Mouse (Mus musculus) neural tube, embryonic 11.5 days (tissue): ENCODE data around the gene Stom. TPM values are rescaled to one million over a fixed set of nuclear protein-coding genes. Genes with fewer than 3 reads are reported as not detected.

Experiments used
- ATAC-seq: fragments of 200-750 bp; cut with Nextera tagmentation; 2 replicates; pipeline ENCODE4 v1.8.0; 2017; ENCODE audit warnings: moderate number of reproducible peaks, mild to moderate bottlenecking, moderate TSS enrichment, moderate library complexity; ENCODE audit not compliant: insufficient read depth, low FRiP score, low TSS enrichment
- DNase-seq: peaks from one replicate; pipeline ENCODE4 v3.0.0-alpha.2; 2015; ENCODE audit warnings: low spot score
- H3K27ac ChIP-seq: fragments of 300-500 bp; sonication (generic); 2 replicates; pipeline ENCODE4 v1.5.1; 2014; ENCODE audit warnings: low read depth, mild to moderate bottlenecking, low read length
- H3K27me3 ChIP-seq: fragments of 300-500 bp; sonication (generic); 2 replicates; pipeline ENCODE4 v1.6.1; 2014; ENCODE audit warnings: mild to moderate bottlenecking, low read length, mixed read lengths; ENCODE audit not compliant: control insufficient read depth, insufficient read depth
- H3K36me3 ChIP-seq: fragments of 300-500 bp; sonication (generic); 2 replicates; pipeline ENCODE4 v1.6.1; 2014; ENCODE audit warnings: mild to moderate bottlenecking, low read length, moderate library complexity, mixed read lengths; ENCODE audit not compliant: control insufficient read depth, insufficient read depth
- H3K4me1 ChIP-seq: fragments of 300-500 bp; sonication (generic); 2 replicates; pipeline ENCODE4 v1.6.1; 2014; ENCODE audit warnings: low read length, mixed read lengths; ENCODE audit not compliant: control insufficient read depth, insufficient read depth
- H3K4me2 ChIP-seq: fragments of 300-500 bp; sonication (generic); 2 replicates; pipeline ENCODE4 v1.6.1; 2014; ENCODE audit warnings: low read depth, mild to moderate bottlenecking, moderate library complexity
- H3K4me3 ChIP-seq: fragments of 300-500 bp; sonication (generic); 2 replicates; pipeline ENCODE4 v1.5.1; 2014; ENCODE audit warnings: low read depth, low read length
- H3K9ac ChIP-seq: fragments of 300-500 bp; sonication (generic); 2 replicates; pipeline ENCODE4 v1.6.1; 2014; ENCODE audit warnings: mild to moderate bottlenecking, low read length
- H3K9me3 ChIP-seq: fragments of 300-500 bp; sonication (generic); 2 replicates; pipeline ENCODE4 v1.6.1; 2016; ENCODE audit warnings: low read length; ENCODE audit not compliant: control insufficient read depth
- WGBS: fragments of 180-500 bp; shearing (Covaris S2); extraction: QIAGEN DNeasy Blood & Tissue Kit; methylation state at CpG from one replicate; pipeline ENCODE4 v1.1.7; 2014; 5-methylcytosine and 5-hydroxymethylcytosine counted together
- polyA plus RNA-seq: library from polyadenylated mRNA; unstranded; fragments of >200 nt; fragmentation: Nextera tagmentation; extraction: Ambion mirVana; gene quantifications from 2 replicates; pipeline ENCODE4 v1.2.1, GENCODE M21; 2014

Stom gene
- polyA plus RNA-seq, 1 experiment from 2014 or later, result 15.5 TPM

GRCm38 (mm10) chr2:35271817-35272216 lies 65.0 kb downstream of the Stom start:
- 63% methylated on average over 2 of the region's 2 CpGs for WGBS
- ATAC-seq, result no peak
- DNase-seq, result no peak
- Histone ChIP-seq H3K4me2 (no peak overlapping the region), H3K36me3 (no peaks in the 10 kb centered on the region), H3K27me3 (no peaks in the 10 kb centered on the region), H3K9ac (no peak overlapping the region), H3K27ac (no peak overlapping the region), H3K9me3 (no peaks in the 10 kb centered on the region), H3K4me1 (no peaks in the 10 kb centered on the region), H3K4me3 (no peak overlapping the region)

- ATAC-seq (no peak), DNase-seq (peak; percentile 70)
- Histone ChIP-seq H3K4me3 (no peak overlapping the region), H3K9ac (no peak overlapping the region), H3K4me2 (0 out of 2 replicates have a peak overlapping the region, but pooled peaks have one; percentile 2), H3K4me1 (no peaks in the 10 kb centered on the region), H3K9me3 (no peaks in the 10 kb centered on the region), H3K27ac (no peak overlapping the region), H3K36me3 (no peaks in the 10 kb centered on the region), H3K27me3 (no peaks in the 10 kb centered on the region)
- WGBS, result 11% methylated on average over 10 of the region's 10 CpGs
Observed at GRCm38 (mm10) chr2:35270531-35270984, 66.2 kb downstream of the Stom start.

- no peak for ATAC-seq
- DNase-seq, result no peak
- no peak overlapping the region for H3K4me2 ChIP-seq
- H3K9me3 ChIP-seq, result no peaks in the 10 kb centered on the region
- H3K36me3 ChIP-seq, result no peaks in the 10 kb centered on the region
- H3K27me3 ChIP-seq, result no peaks in the 10 kb centered on the region
- 72% methylated on average over 4 of the region's 4 CpGs for WGBS
- no peak overlapping the region for H3K9ac ChIP-seq
- H3K27ac ChIP-seq, result no peak overlapping the region
- no peaks in the 10 kb centered on the region for H3K4me1 ChIP-seq
- H3K4me3 ChIP-seq, result no peak overlapping the region
Observed at GRCm38 (mm10) chr2:35269716-35270260, 67.0 kb downstream of the Stom start.

- Histone ChIP-seq H3K4me3 (no peak overlapping the region), H3K9ac (no peak overlapping the region), H3K9me3 (no peaks in the 10 kb centered on the region), H3K4me2 (no peak overlapping the region), H3K27ac (no peak overlapping the region), H3K36me3 (no peaks in the 10 kb centered on the region), H3K27me3 (no peaks in the 10 kb centered on the region), H3K4me1 (no peaks in the 10 kb centered on the region)
- DNase-seq, result no peak
- ATAC-seq, result no peak
- 87% methylated on average over 6 of the region's 6 CpGs for WGBS
Observed at GRCm38 (mm10) chr2:35269136-35269535, 67.6 kb downstream of the Stom start.

GRCm38 (mm10) chr2:35267876-35268566 lies 68.8 kb downstream of the Stom start:
- H3K36me3 ChIP-seq, result no peaks in the 10 kb centered on the region
- no peak overlapping the region for H3K27ac ChIP-seq
- DNase-seq (no peak), ATAC-seq (no peak)
- no peaks in the 10 kb centered on the region for H3K9me3 ChIP-seq
- no peak overlapping the region for H3K4me2 ChIP-seq
- H3K4me1 ChIP-seq, result no peaks in the 10 kb centered on the region
- no peak overlapping the region for H3K9ac ChIP-seq
- H3K4me3 ChIP-seq, result no peak overlapping the region
- WGBS, result 81% methylated on average over 10 of the region's 10 CpGs
- no peaks in the 10 kb centered on the region for H3K27me3 ChIP-seq

- H3K9me3 ChIP-seq, result no peaks in the 10 kb centered on the region
- H3K4me2 ChIP-seq, result no peak overlapping the region
- no peak overlapping the region for H3K27ac ChIP-seq
- ATAC-seq (no peak), DNase-seq (no peak)
- H3K4me3 ChIP-seq, result no peak overlapping the region
- no peaks in the 10 kb centered on the region for H3K4me1 ChIP-seq
- no peaks in the 10 kb centered on the region for H3K36me3 ChIP-seq
- H3K9ac ChIP-seq, result no peak overlapping the region
- WGBS, result 85% methylated on average over 13 of the region's 13 CpGs
- no peaks in the 10 kb centered on the region for H3K27me3 ChIP-seq
Observed at GRCm38 (mm10) chr2:35267156-35267875, 69.5 kb downstream of the Stom start.

- 80% methylated on average over 9 of the region's 9 CpGs for WGBS
- no peak overlapping the region for H3K9ac ChIP-seq
- H3K36me3 ChIP-seq, result no peaks in the 10 kb centered on the region
- no peaks in the 10 kb centered on the region for H3K27me3 ChIP-seq
- H3K4me1 ChIP-seq, result no peaks in the 10 kb centered on the region
- no peak overlapping the region for H3K4me3 ChIP-seq
- no peak overlapping the region for H3K4me2 ChIP-seq
- H3K9me3 ChIP-seq, result no peaks in the 10 kb centered on the region
- H3K27ac ChIP-seq, result no peak overlapping the region
- no peak for DNase-seq
- ATAC-seq, result no peak
Observed at GRCm38 (mm10) chr2:35266251-35266905, 70.4 kb downstream of the Stom start.

GRCm38 (mm10) chr2:35265775-35266174 lies 71.0 kb downstream of the Stom start:
- H3K36me3 ChIP-seq, result no peaks in the 10 kb centered on the region
- H3K4me2 ChIP-seq, result no peak overlapping the region
- no peak overlapping the region for H3K9ac ChIP-seq
- WGBS, result 72% methylated on average over 8 of the region's 8 CpGs
- no peaks in the 10 kb centered on the region for H3K9me3 ChIP-seq
- no peak overlapping the region for H3K27ac ChIP-seq
- H3K4me1 ChIP-seq, result no peaks in the 10 kb centered on the region
- H3K27me3 ChIP-seq, result no peaks in the 10 kb centered on the region
- H3K4me3 ChIP-seq, result no peak overlapping the region
- ATAC-seq (no peak), DNase-seq (no peak)
